Mouse (Mus musculus) mouse embryonic stem cell (cell line): ENCODE data around the gene Cage1.

Source experiments
- in situ Hi-C, 2 experiments: fragments of 300-500 bp; cut with MboI; formaldehyde crosslinking; loops; 1 replicate in 1 of 2; 3 replicates in 1 of 2; pipeline ENCODE4 v1.14.3; 2019 to 2020; ENCODE audit warnings: low sequenced_read_pairs in 2 of 2, low pct_unique_long_range_greater_than_20kb in 1 of 2, mixed read lengths in 1 of 2; ENCODE audit not compliant: unreplicated experiment in 1 of 2

Gene Cage1

DNA sequence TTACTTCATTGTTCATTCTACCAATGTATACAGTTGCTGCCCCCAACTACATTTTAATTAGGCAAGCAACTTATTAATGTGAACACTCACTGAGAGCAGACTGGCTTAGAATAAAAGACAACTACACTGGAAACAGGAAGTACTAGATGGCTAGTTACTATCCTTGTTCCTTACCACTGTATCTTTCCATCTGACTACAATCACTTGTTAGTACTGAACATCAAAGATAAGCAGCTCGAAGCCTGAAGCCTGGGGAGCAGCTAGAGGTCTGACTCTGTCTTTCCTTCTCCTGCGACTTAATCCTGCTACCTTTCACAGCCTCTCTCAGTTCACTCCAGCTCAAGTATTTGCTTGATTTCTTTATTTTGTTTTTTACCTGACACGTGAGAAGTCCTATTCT, 18.1 kb downstream of the Cage1 start:
- in situ Hi-C loops, result no loop called here

DNA sequence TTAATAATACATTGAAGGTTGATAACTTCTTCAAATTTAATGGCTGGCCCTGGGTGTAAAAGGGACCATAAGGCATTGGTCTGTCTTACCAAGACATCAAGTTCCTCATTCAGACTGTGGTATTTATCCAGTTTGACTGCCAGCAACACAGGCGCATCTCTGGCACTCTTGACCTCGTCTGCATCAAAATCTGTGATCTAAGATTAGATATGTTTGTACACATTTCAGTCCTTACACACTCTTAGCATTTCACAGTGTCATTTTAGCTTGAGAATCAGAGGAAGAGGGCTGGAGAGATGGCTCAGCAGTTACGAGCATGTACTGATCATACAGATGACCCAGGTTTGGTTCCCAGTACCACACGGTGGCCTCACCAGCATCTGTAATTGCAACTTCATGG, 21.3 kb downstream of the Cage1 start:
- in situ Hi-C loops, result no loop called here

DNA sequence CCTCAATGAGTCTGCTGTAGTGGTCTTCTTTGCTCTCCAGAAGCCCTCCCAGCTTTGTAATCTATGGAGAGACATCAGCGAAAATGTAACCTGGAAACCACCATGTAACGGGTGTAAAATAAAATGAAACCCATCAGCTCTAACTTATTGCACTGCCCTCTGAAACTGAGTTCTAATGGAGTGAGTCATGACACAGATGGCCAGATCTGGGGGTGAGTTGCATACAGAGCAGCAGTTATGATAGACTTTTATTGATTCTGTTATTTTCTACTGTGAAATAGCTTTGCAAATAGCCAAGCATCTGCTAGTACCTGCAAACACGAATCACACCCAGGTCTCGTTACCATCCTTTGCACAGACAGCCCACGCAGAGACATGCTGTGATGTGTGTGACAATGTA, 24.4 kb downstream of the Cage1 start:
- in situ Hi-C loops, result no loop called here

DNA sequence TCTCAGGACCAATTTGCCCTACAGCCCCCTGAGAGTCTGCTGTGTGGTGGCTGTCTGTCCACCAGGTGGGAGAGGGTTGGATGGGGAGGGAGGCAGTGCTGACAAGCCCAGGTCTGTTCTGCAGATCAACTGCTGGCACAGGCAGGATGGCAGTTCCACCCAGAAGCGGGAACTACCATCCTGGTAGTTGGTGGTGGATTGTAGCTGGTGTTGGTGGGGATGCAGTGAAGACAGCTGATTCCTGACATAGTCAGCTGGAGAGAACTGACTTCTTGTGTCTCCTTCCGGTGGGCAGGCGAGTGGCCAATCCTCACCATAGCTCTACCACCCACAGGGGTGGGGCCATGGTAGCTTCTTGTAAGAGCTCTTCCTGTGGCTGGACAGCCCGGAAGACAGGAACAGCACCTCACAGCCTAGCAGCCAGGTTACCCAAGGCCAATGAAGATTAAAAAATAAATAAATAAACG, 26.4 kb downstream of the Cage1 start:
- in situ Hi-C loops, result no loop called here

DNA sequence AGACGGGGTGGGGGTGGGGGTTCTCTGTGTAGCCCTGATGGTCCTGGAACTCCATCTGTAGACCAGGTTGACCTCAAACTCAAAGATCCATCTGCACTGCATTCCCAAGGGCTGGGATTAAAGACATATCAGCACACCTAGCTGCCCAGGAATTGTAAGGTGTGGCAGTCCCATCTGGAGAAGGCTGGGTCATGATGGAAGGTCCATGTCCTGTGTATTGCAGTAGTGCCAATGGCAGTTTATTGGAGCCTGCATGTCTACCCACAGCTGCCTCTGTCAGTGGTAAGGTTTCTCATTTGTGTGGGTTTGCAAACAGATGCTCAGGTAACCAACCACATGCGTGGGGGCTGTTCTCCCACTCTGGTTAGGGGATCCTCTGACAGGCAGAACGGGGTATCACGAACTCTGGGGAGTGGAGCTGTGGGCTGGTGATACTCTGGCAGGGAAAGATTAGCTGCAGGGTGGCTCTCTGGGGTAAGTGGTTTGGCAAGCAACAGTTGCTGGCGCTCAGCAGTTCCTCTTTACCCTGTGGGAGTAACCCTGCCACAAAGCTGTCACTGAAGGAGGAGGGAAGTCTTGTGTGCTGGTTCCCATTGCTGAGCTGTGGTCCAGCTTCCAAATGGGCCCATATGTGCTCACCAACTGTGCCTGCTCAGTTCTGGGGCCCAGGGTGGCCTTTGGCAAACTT, 27.0 kb downstream of the Cage1 start:
- in situ Hi-C loops, result no loop called here

DNA sequence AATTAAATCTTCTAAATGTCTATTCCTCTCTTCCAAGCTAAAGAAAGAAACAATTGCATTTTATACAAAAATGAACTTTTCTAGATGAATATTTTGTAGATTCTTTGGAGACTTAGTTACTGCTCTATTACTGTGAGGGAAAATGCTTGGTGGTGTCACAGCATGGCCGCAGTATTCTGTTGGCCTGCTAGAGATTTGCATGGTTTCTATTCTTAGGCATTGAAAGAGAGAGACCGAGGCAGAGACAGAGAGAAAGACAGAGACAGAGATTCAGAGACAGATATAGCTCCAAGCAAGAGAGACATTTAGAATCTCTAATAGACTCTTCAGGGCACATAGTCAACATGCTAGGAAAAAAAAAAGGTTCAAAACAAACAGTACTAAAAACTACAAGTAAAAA, 28.9 kb downstream of the Cage1 start:
- in situ Hi-C loops, result no loop called here

DNA sequence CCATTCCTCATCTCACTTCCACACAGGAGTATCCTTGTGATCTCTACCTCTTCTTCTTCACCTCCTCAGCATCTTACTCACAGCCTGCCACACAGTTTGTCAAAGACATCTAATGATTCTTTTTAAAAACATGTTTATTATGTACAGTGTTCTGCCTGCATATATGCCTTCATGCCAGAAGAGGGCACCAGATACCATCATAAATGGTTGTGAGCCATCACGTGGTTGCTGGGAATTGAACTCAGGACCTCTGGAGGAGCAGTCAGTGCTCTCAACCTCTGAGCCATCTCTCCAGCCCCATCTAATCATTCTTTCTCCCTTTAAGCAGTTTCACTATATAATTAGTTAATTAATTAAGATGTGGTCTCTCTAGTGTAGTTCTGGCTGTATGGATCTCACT, 34.4 kb downstream of the Cage1 start:
- in situ Hi-C loops, result no loop called here

DNA sequence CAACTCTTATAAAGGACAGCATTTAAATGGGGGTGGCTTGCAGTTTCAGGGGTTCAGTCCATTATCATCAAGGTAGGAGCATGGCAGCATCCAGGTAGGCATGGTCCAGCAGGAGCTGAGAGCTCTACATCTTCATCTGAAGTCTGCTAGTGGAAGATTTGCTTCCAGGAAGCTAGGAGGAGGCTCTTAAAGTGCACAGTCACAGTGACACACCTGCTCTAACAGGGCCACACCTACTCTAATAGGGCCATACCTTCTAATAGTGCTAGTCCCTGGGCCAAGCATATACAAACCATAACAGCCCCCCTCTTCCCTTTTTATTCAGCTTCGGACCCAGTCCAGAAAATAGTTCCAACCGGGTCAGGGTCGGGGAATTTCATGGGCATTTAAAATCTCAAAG, 37.2 kb downstream of the Cage1 start:
- in situ Hi-C loops, result loop anchor here in 1 of 2 experiments (5.0 kb wide), 1 partner anchor 33 kb away; no protein-coding TSS in a partner anchor

DNA sequence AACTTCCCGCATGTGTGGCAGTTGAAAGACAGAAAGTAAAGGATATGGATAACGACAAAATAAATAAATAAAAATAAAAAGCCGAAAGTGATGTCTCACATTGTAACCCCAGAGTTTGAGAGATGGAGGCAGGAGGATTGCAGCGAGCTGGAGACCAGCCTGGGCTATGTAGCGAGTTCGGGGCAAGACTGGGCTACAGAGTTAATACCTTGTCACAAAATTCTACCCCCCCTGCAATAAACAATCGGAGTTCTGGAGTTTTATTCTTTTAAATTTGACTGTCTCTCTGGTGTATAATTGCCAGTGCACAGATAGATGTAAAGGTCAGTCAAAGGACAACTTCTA, 42.5 kb downstream of the Cage1 start:
- in situ Hi-C loops, result no loop called here

DNA sequence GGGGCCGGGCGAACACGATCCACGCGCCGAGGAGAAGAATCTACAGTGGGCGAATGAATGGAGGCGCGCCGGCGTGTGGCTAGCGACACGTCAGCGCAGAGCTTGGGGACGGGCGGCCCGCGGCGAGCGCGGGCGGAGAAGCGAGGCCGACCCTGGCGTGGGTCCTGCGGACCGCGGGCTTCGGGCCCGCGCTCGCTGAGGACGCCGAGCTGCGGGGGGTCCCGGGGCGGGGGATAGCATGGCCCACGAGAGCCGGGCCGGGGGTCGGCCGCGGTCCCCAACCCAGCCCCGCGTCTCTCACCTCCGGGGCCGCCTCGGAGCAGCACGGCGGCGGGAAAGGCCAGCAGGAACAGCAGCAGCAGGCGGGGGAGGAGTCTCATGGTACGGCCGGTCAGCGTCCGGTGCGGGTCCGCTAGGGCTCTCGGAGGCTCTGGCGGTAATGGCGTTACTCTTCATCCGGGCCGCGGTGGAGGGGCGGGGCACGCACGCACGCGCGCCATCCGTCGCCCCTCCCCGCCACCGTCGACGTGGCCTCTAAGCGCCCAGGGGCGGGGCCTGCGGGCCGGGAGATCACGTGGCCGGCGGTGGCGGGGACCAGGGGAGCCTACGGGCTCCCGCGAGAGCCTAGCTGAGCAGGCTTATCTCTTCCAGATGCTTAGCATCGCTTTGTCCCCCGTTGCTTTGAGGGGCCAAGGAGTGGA, 43.0 kb downstream of the Cage1 start, which contains the start of gene Ssr1:
TSS of gene Ssr1 (minus strand) at position 514 of the 701 bp plus-strand sequence.
- in situ Hi-C loops, result no loop called here

DNA sequence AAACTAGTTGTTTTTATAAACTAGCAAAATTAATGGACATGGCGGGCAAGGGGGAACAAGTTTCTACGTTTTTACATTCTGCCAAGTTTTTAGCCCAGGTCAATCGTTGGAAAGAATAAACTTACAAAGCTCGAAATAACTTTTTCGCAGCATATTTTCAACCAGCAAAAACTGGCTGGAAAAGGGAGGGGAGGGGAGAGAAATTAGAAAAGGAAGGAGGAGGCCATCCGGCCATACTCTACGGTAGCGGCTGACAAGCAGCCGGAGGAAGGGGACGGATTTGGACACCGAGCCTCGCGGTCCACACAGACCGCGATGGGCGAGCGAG, 43.5 kb downstream of the Cage1 start:
- in situ Hi-C loops, result no loop called here

DNA sequence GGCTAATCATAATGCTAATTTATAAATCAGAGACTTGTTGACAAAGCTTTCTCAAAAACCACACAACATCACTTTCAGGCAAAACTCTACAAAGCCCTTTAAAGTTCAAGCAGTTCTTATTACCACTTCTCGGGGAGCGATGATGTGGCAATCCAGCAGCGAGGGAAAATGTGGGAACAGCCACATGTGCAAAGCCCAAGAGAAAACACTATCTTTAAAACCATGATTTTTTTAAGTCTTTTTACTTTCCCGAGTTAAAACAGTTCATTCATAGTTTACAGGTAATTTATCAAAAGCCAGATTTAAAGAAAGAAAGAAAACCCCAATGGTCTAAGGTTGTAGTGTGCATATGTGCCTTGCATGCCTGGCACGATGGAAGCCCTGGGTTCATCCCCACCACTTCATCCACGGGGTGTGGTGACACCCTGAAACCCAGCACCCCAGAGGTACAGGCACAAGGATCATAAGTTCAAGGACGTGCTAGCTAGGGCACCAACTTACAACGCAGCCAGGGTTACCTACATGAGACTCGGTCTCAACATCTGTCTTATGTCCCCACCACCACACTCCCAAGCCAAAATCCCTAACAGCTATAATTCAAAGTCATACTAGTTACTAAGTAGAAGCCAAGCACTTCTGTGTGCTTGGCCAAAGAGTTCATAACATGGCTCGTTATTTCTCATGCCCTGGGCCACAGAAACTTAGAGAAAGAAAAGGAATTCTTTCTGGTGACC, 44.1 kb downstream of the Cage1 start:
- in situ Hi-C loops, result no loop called here

DNA sequence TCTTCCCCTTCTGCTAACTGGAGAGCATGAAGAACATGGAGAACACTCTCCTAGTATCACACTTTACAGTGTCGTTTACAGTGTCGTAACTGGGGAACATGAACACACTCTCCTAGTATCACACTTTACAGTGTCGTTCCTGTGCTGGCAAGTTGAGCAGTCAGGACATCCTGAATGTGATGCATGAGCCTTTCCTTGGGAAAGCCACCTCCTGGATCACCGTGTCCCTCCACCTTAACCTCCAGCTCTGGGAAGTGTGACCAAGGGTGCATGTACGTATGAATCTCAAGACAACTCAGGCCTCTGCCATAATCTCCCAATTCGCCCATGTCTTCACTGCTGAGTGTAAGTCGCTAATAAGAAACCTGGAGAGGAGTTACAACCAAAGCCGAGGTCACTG, 47.2 kb downstream of the Cage1 start:
- in situ Hi-C loops, result loop anchor here in 1 of 2 experiments (10.0 kb wide), 1 partner anchor 225 kb away; no protein-coding TSS in a partner anchor

DNA sequence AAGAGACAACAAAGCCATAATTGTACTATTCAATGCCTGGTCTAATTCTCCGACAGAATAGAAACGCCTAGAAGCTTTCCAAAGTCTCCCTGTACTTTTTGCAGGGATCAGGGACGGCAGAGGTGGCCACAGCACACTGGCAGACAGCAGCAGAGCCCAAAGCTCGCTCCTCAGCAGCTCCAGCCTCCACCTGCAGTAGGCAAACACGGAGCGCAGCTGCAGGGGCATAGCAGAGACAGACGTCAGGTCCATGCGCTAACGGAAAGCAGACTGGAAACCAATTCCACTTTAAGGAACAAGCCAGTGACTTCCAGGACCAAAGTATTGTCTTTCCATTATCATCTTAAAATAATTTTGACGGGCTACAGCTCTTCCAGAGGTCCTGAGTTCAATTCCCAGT, 50.7 kb downstream of the Cage1 start:
- in situ Hi-C loops, result loop anchor here in 1 of 2 experiments (10.0 kb wide), 1 partner anchor 229 kb away; no protein-coding TSS in a partner anchor

DNA sequence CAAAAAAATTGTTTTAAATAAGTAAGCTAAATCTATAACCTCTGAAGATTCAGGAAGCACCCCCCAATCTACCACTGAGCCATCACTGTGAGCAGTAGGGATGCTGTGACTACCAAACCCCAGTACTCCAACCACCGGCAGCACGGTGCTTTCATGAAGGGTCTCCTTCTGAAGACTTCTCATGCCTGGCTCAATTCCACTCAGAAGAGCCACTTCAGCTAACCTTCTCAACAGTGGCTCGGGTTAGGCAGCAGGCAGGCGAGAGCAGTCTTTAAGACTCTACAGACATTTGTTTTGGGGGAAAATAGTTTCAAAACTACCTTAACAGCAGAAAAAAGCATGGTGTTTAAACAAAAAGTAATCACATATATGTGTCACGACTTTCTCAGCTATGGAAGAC, 55.8 kb downstream of the Cage1 start:
- in situ Hi-C loops, result loop anchor here in 1 of 2 experiments (10.0 kb wide), 1 partner anchor 234 kb away; no protein-coding TSS in a partner anchor

DNA sequence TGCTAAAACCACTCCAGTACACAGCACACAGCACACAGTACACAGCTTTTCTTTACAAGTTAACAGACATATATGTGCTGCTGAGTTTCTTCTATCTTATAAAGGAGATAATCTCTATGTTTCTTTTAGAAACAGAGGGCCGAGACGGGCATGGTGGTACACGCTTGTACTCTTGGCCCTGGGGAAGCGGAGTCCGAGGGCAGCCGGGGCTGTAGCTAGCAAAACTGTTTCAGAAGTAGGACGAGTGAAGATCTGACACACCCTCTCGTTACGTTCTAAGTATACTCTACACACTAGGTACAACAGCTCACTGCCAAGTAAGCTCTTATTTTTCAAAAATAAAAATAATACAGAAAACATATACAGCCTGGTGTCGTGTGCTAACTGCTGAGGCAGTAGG, 56.5 kb downstream of the Cage1 start:
- in situ Hi-C loops, result loop anchor here in 1 of 2 experiments (10.0 kb wide), 1 partner anchor 234 kb away; no protein-coding TSS in a partner anchor

DNA sequence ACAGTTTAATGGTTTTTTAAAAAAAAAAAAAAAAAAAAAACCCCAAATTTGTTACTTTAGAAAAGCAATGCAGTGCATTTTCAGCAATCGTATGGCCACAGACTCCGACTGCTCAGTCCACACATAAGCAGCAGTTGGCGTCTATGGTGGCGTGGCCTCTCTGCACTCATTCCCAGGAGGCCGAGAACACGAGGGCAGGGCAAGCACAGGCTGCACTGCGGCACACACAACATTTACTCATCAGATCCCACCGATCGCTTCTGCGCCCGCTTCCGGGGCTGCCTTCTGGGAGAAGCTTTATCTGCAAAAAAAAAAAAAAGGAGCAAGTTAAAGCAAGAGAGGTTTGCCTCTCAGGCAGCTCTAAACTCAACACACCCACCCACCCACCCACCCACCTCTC, 57.4 kb downstream of the Cage1 start:
- in situ Hi-C loops, result no loop called here

DNA sequence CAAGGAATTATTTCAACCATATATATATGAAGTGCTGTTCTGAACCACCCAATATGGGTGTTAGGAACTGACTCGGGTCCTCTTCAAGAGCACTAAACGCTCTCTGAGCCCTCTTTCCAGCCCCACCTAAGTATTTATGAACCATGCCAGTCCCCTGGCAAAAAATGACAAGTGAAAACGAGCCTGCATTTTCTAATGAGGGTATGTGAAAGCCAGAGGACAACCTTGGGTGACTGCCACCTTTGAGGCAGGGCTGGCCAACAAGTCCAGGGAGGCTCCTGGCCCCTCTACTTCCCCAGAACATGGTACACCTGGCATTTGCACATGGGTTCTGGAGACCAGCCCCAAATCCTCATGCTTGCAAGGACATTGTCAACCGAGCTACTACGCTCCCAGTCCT, 62.1 kb downstream of the Cage1 start:
- in situ Hi-C loops, result loop anchor here in 1 of 2 experiments (25.0 kb wide), 1 partner anchor 437 kb away; no protein-coding TSS in a partner anchor

DNA sequence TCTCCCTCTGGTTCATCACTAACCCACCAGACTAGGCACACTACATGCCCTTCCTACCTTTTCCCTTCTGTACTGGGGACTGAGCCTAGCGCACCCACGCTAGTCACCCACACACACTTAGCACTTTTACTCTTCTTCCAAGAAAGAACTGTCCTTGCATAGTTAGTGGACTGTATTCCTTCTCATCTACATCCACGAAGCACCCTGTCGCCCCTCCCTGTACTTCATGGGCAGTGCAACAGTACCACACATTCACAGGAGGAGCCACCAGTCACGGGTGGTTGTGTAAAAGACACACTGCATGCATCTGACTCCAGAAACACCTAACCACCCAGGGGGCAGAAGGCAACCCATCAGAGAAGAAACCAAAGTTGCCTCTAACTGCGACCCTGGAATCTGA, 62.8 kb downstream of the Cage1 start:
- in situ Hi-C loops, result loop anchor here in 1 of 2 experiments (25.0 kb wide), 1 partner anchor 437 kb away; no protein-coding TSS in a partner anchor
